Mouse (Mus musculus) heart, adult 2 months (tissue): ENCODE measurements around the gene Serpina1b. TPM values are rescaled to one million over a fixed set of nuclear protein-coding genes. Genes with fewer than 3 reads are reported as not detected.

Experiments
- DNase-seq, 2 experiments: peaks; one replicate each; pipeline ENCODE4 v3.0.0; 2021
- H3K27ac ChIP-seq: fragments of 200-600 bp; 2 replicates; pipeline ENCODE4 v1.8.1; 2022
- H3K27me3 ChIP-seq: fragments of 200-500 bp; 2 replicates; pipeline ENCODE4 v1.6.1; 2012; ENCODE audit warnings: mild to moderate bottlenecking, low read length, inconsistent platforms, mixed read lengths; ENCODE audit not compliant: control insufficient read depth, insufficient read depth
- H3K36me3 ChIP-seq: fragments of 200-500 bp; 2 replicates; pipeline ENCODE4 v1.6.1; 2012; ENCODE audit warnings: low read length, inconsistent platforms; ENCODE audit not compliant: control insufficient read depth, insufficient read depth
- H3K4me1 ChIP-seq: fragments of 200-500 bp; 2 replicates; pipeline ENCODE4 v1.6.1; 2011; ENCODE audit warnings: low read length; ENCODE audit not compliant: control insufficient read depth, insufficient read depth
- H3K4me3 ChIP-seq: fragments of 200-600 bp; 2 replicates; pipeline ENCODE4 v1.8.1; 2022
- H3K79me2 ChIP-seq: fragments of 200-500 bp; replicated peaks from 2 replicates; pipeline ENCODE4 v1.6.1; 2012; ENCODE audit warnings: mild to moderate bottlenecking, inconsistent platforms, low read length, moderate library complexity, mixed read lengths; ENCODE audit not compliant: control insufficient read depth, insufficient read depth
- H3K9ac ChIP-seq: fragments of 200-500 bp; 2 replicates; pipeline ENCODE4 v1.6.1; 2012; ENCODE audit warnings: low read depth, mild to moderate bottlenecking, control low read depth, inconsistent platforms, low read length, mixed read lengths
- CTCF ChIP-seq: fragments of 200-600 bp; IDR thresholded peaks from 2 replicates; pipeline ENCODE4 v1.8.1; 2022; ENCODE audit warnings: antibody characterized with exemption, mild to moderate bottlenecking, moderate library complexity
- EP300 ChIP-seq: fragments of 200-500 bp; IDR thresholded peaks from 2 replicates; pipeline ENCODE4 v1.6.1; 2011; ENCODE audit warnings: low read depth, low read length, control low read depth; ENCODE audit not compliant: insufficient read depth
- POLR2A ChIP-seq: fragments of 200-500 bp; IDR thresholded peaks from 2 replicates; pipeline ENCODE4 v1.6.1; 2011; ENCODE audit warnings: mild to moderate bottlenecking, low read depth, low read length, control low read depth; ENCODE audit not compliant: insufficient read depth
- WGBS: fragments of 180-500 bp; shearing (Covaris S2); methylation state at CpG from one replicate; pipeline ENCODE4 v1.1.7; 2018; 5-methylcytosine and 5-hydroxymethylcytosine counted together
- intact Hi-C: fragments of 180-260 bp; cut with DNase I; formaldehyde crosslinking; loops from one replicate; pipeline ENCODE4 v1.15.1; 2025
- polyA plus RNA-seq: library from polyadenylated mRNA; depleted of rRNA; stranded (reverse); fragments of >200 nt; gene quantifications from 2 replicates; pipeline ENCODE4 v1.2.3, GENCODE M21; 2012
- total RNA-seq, 2 experiments: library from RNA; stranded (reverse); gene quantifications; 2 replicates each; pipeline ENCODE4 v1.2.3; 2021

Serpina1b gene
- total and polyA plus RNA-seq, 3 experiments, result 0.18 to 0.27 (median 0.23) TPM

DNA sequence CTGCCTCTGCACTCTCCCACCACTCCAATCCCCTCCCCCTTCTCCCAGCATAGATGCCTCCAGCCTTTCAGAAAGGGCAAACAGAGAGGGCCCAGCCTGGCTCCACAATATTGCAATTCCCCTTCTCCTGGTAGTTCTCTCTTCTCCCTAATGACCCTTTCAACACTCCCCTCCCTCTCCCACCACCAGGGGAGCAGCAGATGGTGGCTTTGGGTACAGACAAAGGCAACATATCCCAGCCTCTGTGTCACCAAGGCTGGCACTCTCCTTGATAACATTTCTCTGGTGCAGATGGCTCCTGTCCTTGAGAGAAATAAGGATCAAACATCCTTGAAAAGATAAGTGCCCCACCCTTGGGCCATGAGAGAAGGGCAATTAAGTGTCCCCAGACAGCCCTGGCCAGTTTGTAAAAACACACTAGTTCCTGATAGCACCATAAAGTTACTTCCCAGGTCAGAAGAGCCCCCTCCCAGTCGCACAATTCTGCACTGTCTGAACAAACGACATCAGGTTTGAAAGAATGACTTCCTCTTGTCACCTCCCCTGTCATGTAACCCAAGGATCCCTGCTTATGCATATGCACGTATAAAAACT lies 141.9 kb downstream of the Serpina1b start:
- 26% methylated on average over 3 of the region's 3 CpGs for WGBS
- no peaks in the 10 kb centered on the region for H3K36me3 ChIP-seq
- no peaks in the 10 kb centered on the region for H3K4me1 ChIP-seq
- H3K79me2 ChIP-seq, result no peaks in the 10 kb centered on the region
- TF ChIP-seq EP300 (no peak), POLR2A (no peak), CTCF (no peak)
- H3K27ac ChIP-seq, result no peak overlapping the region
- intact Hi-C loops, result no loop called here
- no peak overlapping the region for H3K4me3 ChIP-seq
- no peaks in the 10 kb centered on the region for H3K27me3 ChIP-seq
- H3K9ac ChIP-seq, result no peak overlapping the region
- no peak for DNase-seq

GRCm38 (mm10) chr12:103687021-103687420 lies 143.2 kb downstream of the Serpina1b start:
- no peaks in the 10 kb centered on the region for H3K4me1 ChIP-seq
- no peak for DNase-seq
- no peaks in the 10 kb centered on the region for H3K36me3 ChIP-seq
- no peak overlapping the region for H3K4me3 ChIP-seq
- no peaks in the 10 kb centered on the region for H3K79me2 ChIP-seq
- TF ChIP-seq EP300, result no peak
- no peak for TF ChIP-seq POLR2A
- 54% methylated on average over 7 of the region's 7 CpGs for WGBS
- intact Hi-C loops, result no loop called here
- no peak overlapping the region for H3K27ac ChIP-seq
- H3K9ac ChIP-seq, result no peak overlapping the region
- H3K27me3 ChIP-seq, result no peaks in the 10 kb centered on the region

DNA sequence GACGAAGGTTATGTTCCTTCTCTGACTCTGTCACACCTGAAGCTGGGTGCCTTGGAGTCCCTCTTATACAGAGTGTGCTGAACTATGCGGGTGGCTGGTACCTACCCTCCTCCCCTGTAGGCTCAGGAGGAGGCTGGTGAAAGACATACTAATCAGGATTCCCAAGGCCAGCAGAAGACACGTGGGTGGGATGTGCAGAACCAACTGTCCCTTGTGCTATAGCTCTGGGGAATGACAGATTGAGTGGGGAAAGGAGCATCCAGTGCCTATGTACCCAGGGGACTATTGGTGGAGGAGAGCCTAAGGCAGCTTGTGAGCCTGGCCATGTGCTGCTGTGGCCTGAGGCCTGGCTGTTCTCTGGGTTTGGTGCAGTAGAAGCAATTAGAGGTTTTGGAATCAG lies 144.1 kb downstream of the Serpina1b start:
- Histone ChIP-seq H3K4me3 (no peak overlapping the region), H3K4me1 (no peaks in the 10 kb centered on the region), H3K79me2 (no peaks in the 10 kb centered on the region), H3K9ac (no peak overlapping the region), H3K27ac (no peak overlapping the region), H3K27me3 (no peaks in the 10 kb centered on the region), H3K36me3 (no peaks in the 10 kb centered on the region)
- intact Hi-C loops, result no loop called here
- TF ChIP-seq POLR2A, result no peak
- no peak for TF ChIP-seq EP300
- TF ChIP-seq CTCF, result no peak
- WGBS, result 70% methylated on average over 3 of the region's 3 CpGs
- no peak for DNase-seq

DNA sequence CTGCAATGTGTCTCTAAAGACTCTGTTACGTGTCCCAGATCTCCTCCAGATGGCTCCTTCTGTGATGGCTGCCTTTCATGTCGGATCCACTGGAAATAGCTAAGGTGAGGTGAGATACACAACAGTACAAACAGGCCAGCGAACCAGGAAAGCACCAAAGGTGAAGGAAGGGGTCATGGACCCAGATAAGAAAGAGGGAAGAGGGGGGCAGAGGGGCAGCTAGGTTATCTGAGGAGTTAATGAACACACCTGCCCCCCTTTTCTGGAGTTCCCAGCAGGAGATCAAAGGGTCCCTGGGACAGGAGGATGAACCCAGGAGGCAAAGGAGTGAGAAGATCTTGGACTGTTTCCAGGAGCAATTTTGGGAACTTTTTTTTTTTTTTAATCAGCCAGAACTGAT lies 144.8 kb downstream of the Serpina1b start:
- 53% methylated on average over 3 of the region's 3 CpGs for WGBS
- no peak for DNase-seq
- H3K4me1 ChIP-seq, result no peaks in the 10 kb centered on the region
- no peak overlapping the region for H3K27ac ChIP-seq
- no peak overlapping the region for H3K9ac ChIP-seq
- no peaks in the 10 kb centered on the region for H3K36me3 ChIP-seq
- H3K79me2 ChIP-seq, result no peaks in the 10 kb centered on the region
- H3K27me3 ChIP-seq, result no peaks in the 10 kb centered on the region
- H3K4me3 ChIP-seq, result no peak overlapping the region
- intact Hi-C loops, result no loop called here
- TF ChIP-seq EP300, result no peak
- TF ChIP-seq POLR2A, result no peak
- no peak for TF ChIP-seq CTCF

DNA sequence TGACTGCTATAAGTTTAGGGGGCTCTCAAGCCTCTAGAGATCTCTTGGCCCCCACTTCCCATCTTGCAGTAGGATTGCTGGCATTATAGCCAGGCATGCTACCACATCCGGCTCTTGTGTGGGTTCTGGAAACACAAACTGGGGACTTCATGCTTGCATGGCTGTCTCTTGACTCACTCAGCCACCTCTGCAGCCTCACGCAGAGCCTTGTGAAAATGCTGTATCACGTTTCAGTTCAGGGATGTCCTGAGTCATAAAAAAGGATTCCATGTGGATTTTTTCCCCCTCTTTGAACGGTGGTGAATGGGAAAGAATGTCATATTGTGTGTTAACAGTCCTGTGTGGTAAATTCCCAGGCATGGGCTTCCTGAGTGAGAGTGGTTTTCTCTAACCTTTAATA lies 146.4 kb downstream of the Serpina1b start:
- H3K79me2 ChIP-seq, result no peaks in the 10 kb centered on the region
- DNase-seq, result no peak
- no peak overlapping the region for H3K27ac ChIP-seq
- no peaks in the 10 kb centered on the region for H3K27me3 ChIP-seq
- H3K4me3 ChIP-seq, result no peak overlapping the region
- no peaks in the 10 kb centered on the region for H3K4me1 ChIP-seq
- 42% methylated on average over 4 of the region's 4 CpGs for WGBS
- TF ChIP-seq POLR2A (no peak), EP300 (no peak), CTCF (no peak)
- H3K36me3 ChIP-seq, result no peaks in the 10 kb centered on the region
- no peak overlapping the region for H3K9ac ChIP-seq
- intact Hi-C loops, result no loop called here

DNA sequence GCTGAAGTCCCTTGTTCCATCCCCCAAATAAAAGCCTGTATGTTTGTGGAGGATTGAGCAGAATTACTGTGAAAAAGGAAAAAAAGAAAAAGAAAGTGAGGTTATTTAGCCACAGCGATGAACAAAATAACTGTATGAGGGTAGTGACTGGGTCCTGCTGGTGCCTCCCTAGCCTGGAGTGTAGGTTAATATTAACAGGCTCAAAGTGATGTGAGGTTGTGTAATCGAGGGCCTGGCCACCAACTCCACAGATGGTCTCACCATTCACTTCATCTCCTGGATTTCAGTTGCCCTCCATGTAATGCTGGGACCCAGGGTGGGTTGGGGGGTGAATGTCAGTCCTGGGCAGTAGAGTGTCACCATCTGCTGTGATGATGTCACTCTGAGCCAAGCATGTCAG lies 148.4 kb downstream of the Serpina1b start:
- no peaks in the 10 kb centered on the region for H3K4me1 ChIP-seq
- 59% methylated on average over 2 of the region's 2 CpGs for WGBS
- no peak overlapping the region for H3K27ac ChIP-seq
- no peaks in the 10 kb centered on the region for H3K27me3 ChIP-seq
- TF ChIP-seq CTCF (no peak), EP300 (no peak), POLR2A (no peak)
- intact Hi-C loops, result no loop called here
- H3K36me3 ChIP-seq, result no peaks in the 10 kb centered on the region
- no peak overlapping the region for H3K4me3 ChIP-seq
- DNase-seq, result no peak
- no peaks in the 10 kb centered on the region for H3K79me2 ChIP-seq
- no peak overlapping the region for H3K9ac ChIP-seq
